Mouse (Mus musculus) small intestine, adult 2 months (tissue): ENCODE results near the gene Tfam.

Experiments used
- CTCF ChIP-seq: fragments of 200-500 bp; IDR thresholded peaks from 2 replicates; pipeline ENCODE4 v1.5.1; 2012; ENCODE audit warnings: low read depth, mild to moderate bottlenecking, control low read depth, inconsistent platforms, low read length, moderate library complexity, mixed read lengths; ENCODE audit not compliant: insufficient replicate concordance, insufficient read length; ENCODE audit errors: extremely low read depth
- POLR2A ChIP-seq: fragments of 200-500 bp; IDR thresholded peaks from 2 replicates; pipeline ENCODE4 v1.6.1; 2012; ENCODE audit warnings: low read depth, mild to moderate bottlenecking, control low read depth, inconsistent platforms, low read length, moderate library complexity

DNA sequence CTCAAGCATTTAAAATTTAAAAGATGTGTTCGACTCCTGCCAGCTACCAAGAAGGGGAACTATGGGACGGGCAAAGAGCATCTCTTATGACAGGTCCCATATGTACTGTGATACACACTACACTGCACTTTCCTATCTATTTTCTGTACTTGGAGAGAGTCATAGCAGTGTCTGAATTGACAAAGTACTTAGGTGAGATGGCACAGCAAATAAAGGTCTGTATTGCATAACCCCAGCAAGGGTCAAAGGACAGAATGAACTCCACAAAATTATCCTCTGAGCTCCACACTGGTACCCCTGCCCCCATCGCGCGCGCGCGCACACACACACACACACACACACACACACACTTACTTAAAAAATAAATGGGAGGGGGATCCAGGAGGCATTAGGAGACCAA lies 4.0 kb downstream of the Tfam start:
- TF ChIP-seq POLR2A (no peak), CTCF (no peak)
